Mouse (Mus musculus) liver, postnatal 0 days (tissue): ENCODE data around the gene Trmt44.

Experiments used
- CTCF ChIP-seq: sonication (generic); IDR thresholded peaks from 2 replicates; pipeline ENCODE4 v1.5.1; 2016; ENCODE audit warnings: antibody characterized with exemption, low read depth
- EP300 ChIP-seq: IDR thresholded peaks from 2 replicates; pipeline ENCODE4 v1.6.1; 2016; ENCODE audit warnings: antibody characterized with exemption, low read depth, mild to moderate bottlenecking

- TF ChIP-seq EP300: no peak
- no peak for TF ChIP-seq CTCF
These were observed at the start of gene Trmt44 for GRCm38 (mm10) chr5:35574653-35575599.
